Mouse (Mus musculus) midbrain, embryonic 16.5 days (tissue): ENCODE measurements around the gene Wnt5b. TPM values are rescaled to one million over a fixed set of nuclear protein-coding genes. Genes with fewer than 3 reads are reported as not detected.
A peak's percentile ranks its signal among the peaks of the same experiment; 100 is the strongest.

Experiments
- ATAC-seq: fragments of 200-750 bp; cut with Nextera tagmentation; 2 replicates; pipeline ENCODE4 v1.8.0; 2017; ENCODE audit warnings: moderate TSS enrichment
- H3K27ac ChIP-seq: fragments of 300-500 bp; sonication (generic); 2 replicates; pipeline ENCODE4 v1.5.1; 2014; ENCODE audit warnings: mild to moderate bottlenecking, low read length, mixed read lengths
- H3K27me3 ChIP-seq: fragments of 300-500 bp; sonication (generic); 2 replicates; pipeline ENCODE4 v1.6.1; 2014; ENCODE audit warnings: low read depth, low read length, mixed read lengths; ENCODE audit not compliant: control insufficient read depth, insufficient read depth
- H3K36me3 ChIP-seq: fragments of 300-500 bp; sonication (generic); 2 replicates; pipeline ENCODE4 v1.6.1; 2014; ENCODE audit warnings: mild to moderate bottlenecking, low read length, moderate library complexity, mixed read lengths; ENCODE audit not compliant: control insufficient read depth, insufficient read depth
- H3K4me1 ChIP-seq: fragments of 300-500 bp; sonication (generic); 2 replicates; pipeline ENCODE4 v1.6.1; 2014; ENCODE audit warnings: mild to moderate bottlenecking, low read length, mixed read lengths; ENCODE audit not compliant: control insufficient read depth, insufficient read depth
- H3K4me2 ChIP-seq: fragments of 300-500 bp; sonication (generic); 2 replicates; pipeline ENCODE4 v1.6.1; 2014; ENCODE audit warnings: mild to moderate bottlenecking, low read length, mixed read lengths
- H3K4me3 ChIP-seq: fragments of 300-500 bp; sonication (generic); 2 replicates; pipeline ENCODE4 v1.5.1; 2014; ENCODE audit warnings: low read depth, mild to moderate bottlenecking, low read length, moderate library complexity, mixed read lengths
- H3K9ac ChIP-seq: fragments of 300-500 bp; sonication (generic); 2 replicates; pipeline ENCODE4 v1.6.1; 2014; ENCODE audit warnings: low read depth, low read length, mixed read lengths
- H3K9me3 ChIP-seq: fragments of 300-500 bp; sonication (generic); replicated peaks from 2 replicates; pipeline ENCODE4 v1.6.1; 2014; ENCODE audit warnings: mild to moderate bottlenecking, low read length, mixed read lengths; ENCODE audit not compliant: control insufficient read depth, poor library complexity, severe bottlenecking
- WGBS: fragments of 180-500 bp; shearing (Covaris S2); extraction: QIAGEN DNeasy Blood & Tissue Kit; methylation state at CpG from one replicate; pipeline ENCODE4 v1.1.7; 2014; 5-methylcytosine and 5-hydroxymethylcytosine counted together
- polyA plus RNA-seq: library from polyadenylated mRNA; unstranded; fragments of >200 nt; fragmentation: Nextera tagmentation; extraction: Ambion mirVana; gene quantifications from 2 replicates; pipeline ENCODE4 v1.2.1, GENCODE M21; 2015

Gene Wnt5b
- polyA plus RNA-seq, 1 experiment from 2014 or later = 1.6 TPM

DNA sequence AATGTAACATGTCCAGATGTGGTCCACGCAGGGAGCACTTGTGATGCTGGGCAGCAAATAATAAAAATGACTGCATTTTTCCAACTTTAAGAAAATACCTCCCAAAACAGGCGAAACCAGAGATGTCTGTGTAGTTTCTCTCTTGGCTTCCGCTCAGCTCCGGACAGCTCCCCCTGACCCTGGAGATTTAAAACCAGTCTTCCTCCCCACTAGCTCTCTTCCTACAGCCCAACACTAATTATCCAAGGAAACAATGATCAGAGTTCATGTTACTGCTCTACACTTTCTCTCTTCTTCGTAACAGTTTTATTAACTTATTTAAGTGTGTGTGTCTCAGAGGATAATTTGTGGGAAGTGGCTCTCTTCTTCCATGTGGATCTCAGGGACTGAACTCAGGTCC is 83.8 kb downstream of the Wnt5b start:
- Histone ChIP-seq H3K4me1 (no peaks in the 10 kb centered on the region), H3K9me3 (no peaks in the 10 kb centered on the region), H3K27me3 (no peaks in the 10 kb centered on the region), H3K9ac (no peak overlapping the region), H3K36me3 (no peaks in the 10 kb centered on the region), H3K27ac (no peak overlapping the region), H3K4me3 (no peak overlapping the region), H3K4me2 (no peak overlapping the region)
- ATAC-seq = no peak
- 91% methylated on average over 5 of the region's 5 CpGs for WGBS

GRCm38 (mm10) chr6:119459041-119459440 is 85.1 kb downstream of the Wnt5b start:
- Histone ChIP-seq H3K4me3 (no peak overlapping the region), H3K27me3 (no peaks in the 10 kb centered on the region), H3K36me3 (no peaks in the 10 kb centered on the region), H3K9ac (no peak overlapping the region), H3K9me3 (no peaks in the 10 kb centered on the region), H3K4me2 (no peak overlapping the region), H3K4me1 (no peaks in the 10 kb centered on the region), H3K27ac (no peak overlapping the region)
- WGBS = 87% methylated on average over 4 of the region's 4 CpGs
- ATAC-seq = no peak

DNA sequence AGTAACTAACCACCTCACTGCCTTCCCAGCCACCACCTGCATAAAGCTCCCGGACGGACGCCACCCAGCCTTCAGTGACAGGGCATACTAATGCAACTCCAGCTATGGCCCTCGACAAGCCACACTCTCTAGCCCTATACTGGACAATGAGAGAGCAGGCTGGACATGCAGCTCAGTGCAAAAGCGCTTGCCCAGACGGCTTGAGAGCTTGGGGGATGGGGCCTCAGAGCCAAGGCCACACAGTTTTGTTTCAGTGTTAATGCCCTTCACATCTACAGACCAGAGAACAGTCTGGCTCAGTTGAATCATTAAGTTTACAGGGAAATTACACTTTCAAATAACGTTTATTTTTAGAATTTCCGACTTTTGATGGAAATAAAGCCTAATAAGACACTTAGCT is 86.0 kb downstream of the Wnt5b start:
- no peak overlapping the region for H3K27ac ChIP-seq
- H3K9me3 ChIP-seq = no peaks in the 10 kb centered on the region
- no peak for ATAC-seq
- H3K36me3 ChIP-seq = no peaks in the 10 kb centered on the region
- H3K4me3 ChIP-seq = no peak overlapping the region
- no peaks in the 10 kb centered on the region for H3K4me1 ChIP-seq
- no peak overlapping the region for H3K9ac ChIP-seq
- 65% methylated on average over 8 of the region's 8 CpGs for WGBS
- H3K4me2 ChIP-seq = no peak overlapping the region
- H3K27me3 ChIP-seq = no peaks in the 10 kb centered on the region

- Histone ChIP-seq H3K36me3 (no peaks in the 10 kb centered on the region), H3K9ac (peak overlapping the region; percentile 55), H3K4me3 (peak overlapping the region; percentile 36), H3K4me1 (peaks cover 26% of the 10 kb centered on the region), H3K27me3 (no peaks in the 10 kb centered on the region), H3K9me3 (no peaks in the 10 kb centered on the region), H3K4me2 (peak overlapping the region; percentile 72), H3K27ac (peak overlapping the region; percentile 85)
- WGBS = 0% methylated on average over 15 of the region's 15 CpGs
- peak; percentile 63 for ATAC-seq
Observed at GRCm38 (mm10) chr6:119451981-119452499, 92.1 kb downstream of the Wnt5b start.

DNA sequence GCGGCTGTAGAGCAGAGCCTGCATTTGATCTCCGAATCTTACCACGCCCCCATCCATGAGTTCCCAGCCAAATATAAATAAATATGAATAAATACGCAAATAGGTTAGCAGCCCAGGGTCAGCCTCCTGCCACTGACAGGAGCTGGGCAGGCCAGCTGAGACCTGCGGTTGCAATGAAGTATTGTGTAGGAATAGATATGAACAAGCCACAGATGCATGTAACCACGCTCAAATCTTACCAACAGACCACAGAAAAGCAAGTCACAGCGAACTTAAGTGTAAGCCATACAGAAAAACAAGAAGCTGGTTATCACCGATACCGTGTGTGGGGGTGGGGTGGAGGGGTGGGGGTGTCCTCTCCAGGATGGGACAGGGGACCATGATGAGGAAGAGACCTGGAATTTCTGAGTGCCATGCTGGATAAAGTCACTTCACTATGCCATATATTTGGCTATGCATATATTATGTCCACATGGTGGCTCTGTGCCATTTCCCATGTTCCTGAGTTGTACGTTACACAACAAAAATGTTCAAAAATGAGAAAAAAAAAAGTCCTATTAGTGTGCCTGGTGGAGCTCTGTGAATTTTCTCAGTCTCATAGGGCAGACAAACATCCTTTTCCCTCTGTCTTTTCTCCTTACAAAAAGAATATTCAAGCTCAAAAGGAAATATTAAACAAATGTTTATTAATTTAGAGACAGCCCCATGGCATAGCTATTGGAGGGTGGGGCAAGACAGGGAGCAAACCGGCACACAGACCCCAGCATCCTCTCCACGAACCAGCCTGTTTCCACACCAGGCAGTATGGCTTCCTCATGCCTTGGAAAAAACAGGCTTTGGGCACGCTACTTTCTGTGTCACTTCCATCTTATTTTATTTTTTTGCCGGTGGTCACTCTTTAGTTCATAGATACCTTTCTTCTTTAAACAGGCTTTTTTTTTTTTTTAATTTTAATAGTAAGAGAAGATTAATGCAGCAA is 92.9 kb downstream of the Wnt5b start:
- H3K36me3 ChIP-seq = no peaks in the 10 kb centered on the region
- no peaks in the 10 kb centered on the region for H3K27me3 ChIP-seq
- no peaks in the 10 kb centered on the region for H3K9me3 ChIP-seq
- peak overlapping the region; percentile 85 for H3K27ac ChIP-seq
- peak overlapping the region; percentile 36; the same call in 1 of the 2 replicates for H3K4me3 ChIP-seq
- WGBS = 41% methylated on average over 14 of the region's 14 CpGs
- no peak overlapping the region; the same call in 1 of the 2 replicates for H3K9ac ChIP-seq
- ATAC-seq = 0 out of 2 replicates have a peak, but pooled peaks have one; percentile 8
- H3K4me2 ChIP-seq = peak overlapping the region; percentile 72
- H3K4me1 ChIP-seq = peaks cover 26% of the 10 kb centered on the region

GRCm38 (mm10) chr6:119449060-119449499 is 95.1 kb downstream of the Wnt5b start:
- Histone ChIP-seq H3K9ac (peak overlapping the region; percentile 44; the same call in 1 of the 2 replicates), H3K27ac (no peak overlapping the region), H3K4me2 (peak overlapping the region; percentile 63), H3K4me1 (peaks cover 26% of the 10 kb centered on the region), H3K36me3 (no peaks in the 10 kb centered on the region), H3K4me3 (peak overlapping the region; percentile 29), H3K9me3 (no peaks in the 10 kb centered on the region), H3K27me3 (no peaks in the 10 kb centered on the region)
- ATAC-seq = no peak
- WGBS = 2% methylated on average over 23 of the region's 23 CpGs

DNA sequence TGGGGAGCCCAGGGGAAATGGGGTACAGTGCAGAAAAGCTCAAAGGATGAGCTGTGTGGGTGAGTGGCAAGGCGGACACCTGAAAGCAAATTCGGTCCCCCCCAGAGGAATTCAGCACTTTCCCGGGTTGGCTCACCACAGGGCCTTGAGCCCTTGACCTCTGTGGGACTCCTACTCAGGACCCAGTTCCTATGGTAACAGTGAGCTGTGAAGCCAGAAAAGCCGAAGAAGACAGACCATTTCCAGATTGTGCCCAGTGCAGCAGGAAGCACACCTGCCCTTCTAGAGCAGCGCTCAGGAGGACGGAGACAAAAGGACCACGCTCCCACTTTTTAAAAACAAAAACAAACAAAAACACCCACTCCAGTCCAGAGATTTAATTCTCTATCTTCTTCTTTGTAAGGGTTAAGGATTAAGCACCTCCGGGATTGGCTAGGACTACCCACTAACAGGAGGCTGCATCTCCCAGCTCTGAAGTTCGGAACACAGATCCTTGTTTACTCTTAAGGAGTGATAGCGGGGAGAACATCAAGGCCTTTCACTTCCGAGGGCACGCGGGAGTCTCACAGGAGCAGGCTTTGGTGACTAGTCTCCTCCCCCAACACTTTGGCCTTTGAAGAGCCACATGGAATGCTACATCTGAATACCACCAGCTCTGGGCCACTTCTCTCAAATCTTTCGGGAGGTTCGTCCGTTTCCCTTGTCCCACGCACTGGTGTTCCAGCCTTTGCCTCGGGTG is 95.7 kb downstream of the Wnt5b start:
- 5% methylated on average over 18 of the region's 18 CpGs for WGBS
- H3K27me3 ChIP-seq = no peaks in the 10 kb centered on the region
- peak overlapping the region; percentile 44; the same call in 1 of the 2 replicates for H3K9ac ChIP-seq
- no peak overlapping the region for H3K27ac ChIP-seq
- no peaks in the 10 kb centered on the region for H3K36me3 ChIP-seq
- peak overlapping the region; percentile 29 for H3K4me3 ChIP-seq
- H3K9me3 ChIP-seq = no peaks in the 10 kb centered on the region
- peak overlapping the region; percentile 63 for H3K4me2 ChIP-seq
- peaks cover 26% of the 10 kb centered on the region for H3K4me1 ChIP-seq
- ATAC-seq = no peak

DNA sequence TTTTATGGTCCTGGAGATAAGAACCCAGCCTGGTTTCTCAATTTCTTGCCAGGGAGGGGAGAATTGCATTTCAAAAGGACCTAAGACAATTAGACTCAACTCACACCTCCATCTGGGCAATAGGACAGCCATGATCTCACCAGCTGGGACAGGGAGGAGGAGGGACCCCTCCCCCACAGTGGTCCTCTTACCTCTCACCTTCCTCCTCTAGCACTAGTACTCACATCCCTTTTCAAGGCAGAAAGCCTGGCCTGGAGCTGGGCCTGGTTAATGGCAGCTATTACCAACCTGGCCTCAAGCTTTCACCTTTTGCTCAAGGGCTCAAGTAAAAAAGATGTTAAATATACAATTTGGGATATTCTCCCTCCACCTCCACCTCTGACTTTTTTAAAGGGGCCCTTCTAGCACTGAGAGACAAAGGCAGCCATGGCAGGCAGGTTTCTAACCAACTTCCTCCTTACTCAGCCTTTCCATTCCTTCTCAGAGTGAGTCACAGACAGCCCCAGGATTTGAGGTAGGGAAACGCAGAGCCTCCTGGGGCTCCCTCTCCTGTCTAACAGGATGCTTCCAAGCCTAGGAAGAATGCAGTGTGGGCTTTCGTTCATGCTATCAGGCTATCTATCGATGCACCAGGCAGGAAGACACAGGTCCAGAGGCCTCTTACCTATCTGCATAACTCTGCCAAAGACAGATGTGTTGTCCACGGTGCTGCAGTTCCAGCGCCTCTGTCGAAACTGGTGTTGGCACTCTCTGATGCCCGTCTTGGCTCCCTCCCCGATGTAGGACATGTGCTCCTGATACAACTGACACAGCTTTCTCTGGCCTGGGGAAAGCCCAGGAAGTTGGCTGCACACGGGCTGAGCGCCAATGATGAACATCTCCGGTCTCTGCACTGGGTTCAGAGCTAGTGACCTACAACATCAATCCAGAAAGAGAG is 98.2 kb downstream of the Wnt5b start:
- WGBS = 82% methylated on average over 11 of the region's 11 CpGs
- Histone ChIP-seq H3K4me1 (peaks cover 11% of the 10 kb centered on the region), H3K9ac (no peak overlapping the region), H3K27ac (no peak overlapping the region), H3K27me3 (no peaks in the 10 kb centered on the region), H3K36me3 (no peaks in the 10 kb centered on the region), H3K4me3 (no peak overlapping the region), H3K4me2 (no peak overlapping the region), H3K9me3 (no peaks in the 10 kb centered on the region)
- ATAC-seq = no peak
